ENCODE assay signal across 9 mouse cellular contexts in the genomic region with DNA sequence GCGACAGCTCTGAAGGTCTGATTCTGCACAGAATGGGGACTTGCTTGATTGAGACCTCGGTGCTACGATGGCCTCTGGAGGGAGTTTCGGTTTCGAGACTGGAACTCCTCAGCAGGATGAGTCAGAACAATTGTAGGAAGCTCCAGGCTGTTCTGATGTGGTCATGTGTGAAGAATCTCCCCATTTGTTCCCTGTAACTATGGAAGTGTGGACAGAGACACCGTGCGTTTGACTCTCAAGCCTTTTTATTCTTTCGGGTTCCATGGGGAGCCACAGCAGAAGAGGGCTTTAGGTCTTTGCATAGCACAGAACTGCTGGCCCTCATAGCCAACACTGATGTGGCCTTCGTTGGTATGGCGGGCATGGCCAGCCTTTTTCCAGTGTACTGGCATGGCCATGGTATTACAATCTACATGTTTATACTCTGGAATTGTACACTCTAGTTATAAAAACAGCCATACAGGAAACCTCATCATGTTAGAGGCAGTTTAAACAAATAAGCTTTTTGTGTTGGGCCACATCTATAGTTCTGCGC. TPM values are rescaled to one million over a fixed set of nuclear protein-coding genes. Genes with fewer than 3 reads are reported as not detected.
DNase-seq lines count a peak whose midpoint lies in the region; ATAC-seq lines count a peak whose summit lies in the region.
"Had no signal": no experiment of that assay in that cellular context is flagged by ENCODE, and none has a peak within 500 bp of the region (broad histone marks: within the 10 kb centered on the region; RNA-seq: fewer than 3 reads in every experiment).

No protein-coding gene starts in this region.

- H3K9me3 ChIP-seq in heart, embryonic 10.5 days = no peaks in the 10 kb centered on the region
- no peaks in the 10 kb centered on the region for H3K9me3 ChIP-seq in heart, embryonic 12.5 days (replicated peaks)
- H3K9me3 ChIP-seq in hindbrain, embryonic 16.5 days (ENCODE audit: control insufficient read depth, low read length) = no peaks in the 10 kb centered on the region
- H3K9me3 ChIP-seq in midbrain, embryonic 14.5 days (ENCODE audit: control insufficient read depth, low read length) = no peaks in the 10 kb centered on the region

- peaks cover 10% of the 10 kb centered on the region; the same call in 1 of the 2 replicates for H3K36me3 ChIP-seq in heart, embryonic 10.5 days
- H3K36me3 ChIP-seq in heart, embryonic 12.5 days = peaks cover 13% of the 10 kb centered on the region; the same call in 1 of the 2 replicates
- H3K36me3 ChIP-seq in hindbrain, embryonic 16.5 days (ENCODE audit: control insufficient read depth, insufficient read depth, low read length) = no peaks in the 10 kb centered on the region
- H3K36me3 ChIP-seq in midbrain, embryonic 14.5 days (ENCODE audit: control insufficient read depth, insufficient read depth, low read length) = peaks cover 12% of the 10 kb centered on the region

- H3K9ac ChIP-seq in heart, embryonic 12.5 days = no peak overlapping the region
- H3K9ac ChIP-seq in hindbrain, embryonic 16.5 days (ENCODE audit: low read depth, low read length) = no peak overlapping the region
- no peak overlapping the region for H3K9ac ChIP-seq in midbrain, embryonic 14.5 days (replicated peaks; ENCODE audit: low read length)

- peaks cover 3% of the 10 kb centered on the region; the same call in 1 of the 2 replicates for H3K27me3 ChIP-seq in heart, embryonic 10.5 days (ENCODE audit: insufficient read depth, poor library complexity, severe bottlenecking)
- no peaks in the 10 kb centered on the region for H3K27me3 ChIP-seq in heart, embryonic 12.5 days (replicated peaks)
- H3K27me3 ChIP-seq in hindbrain, embryonic 16.5 days (replicated peaks; ENCODE audit: control insufficient read depth, insufficient read depth, low read length) = no peaks in the 10 kb centered on the region
- H3K27me3 ChIP-seq in midbrain, embryonic 14.5 days (ENCODE audit: control insufficient read depth, insufficient read depth, low read length) = no peaks in the 10 kb centered on the region

- H3K4me2 ChIP-seq in heart, embryonic 12.5 days = peak overlapping the region; percentile 32; the same call in 1 of the 2 replicates
- no peak overlapping the region for H3K4me2 ChIP-seq in hindbrain, embryonic 16.5 days (ENCODE audit: low read length)
- no peak overlapping the region for H3K4me2 ChIP-seq in midbrain, embryonic 14.5 days (ENCODE audit: low read length)

- peak; percentile 98 for DNase-seq in heart, adult 11 months
- DNase-seq in heart, embryonic 10.5 days (ENCODE audit: low spot score) = no peak
- peak; percentile 43 to 66 for DNase-seq in kidney, postnatal 25 days
- no peak for DNase-seq in right cerebral cortex, adult 2 months (ENCODE audit: low spot score in 2 of 2)
- DNase-seq in midbrain, embryonic 14.5 days = no peak
- DNase-seq: cerebellum, postnatal 25 days had no signal

- WGBS in heart, embryonic 10.5 days = 74% methylated on average over 11 of the region's 11 CpGs
- WGBS in heart, embryonic 12.5 days = 67% methylated on average over 11 of the region's 11 CpGs
- 55% methylated on average over 11 of the region's 11 CpGs for WGBS in hindbrain, embryonic 16.5 days
- 55% methylated on average over 11 of the region's 11 CpGs for WGBS in midbrain, embryonic 14.5 days

- ATAC-seq in heart, embryonic 12.5 days (ENCODE audit: insufficient number of reproducible peaks, low FRiP score) = peak; percentile 57
- peak; percentile 40 for ATAC-seq in monocyte, adult 5-6 weeks (replicated peaks; ENCODE audit: insufficient number of reproducible peaks, low FRiP score, low TSS enrichment, poor library complexity, severe bottlenecking)
- no peak for ATAC-seq in hindbrain, embryonic 16.5 days
- no peak for ATAC-seq in midbrain, embryonic 14.5 days (ENCODE audit: low FRiP score, low TSS enrichment)

- no peak overlapping the region for H3K27ac ChIP-seq in heart, embryonic 10.5 days
- no peak overlapping the region for H3K27ac ChIP-seq in heart, embryonic 12.5 days (ENCODE audit: poor library complexity, severe bottlenecking)
- no peak overlapping the region for H3K27ac ChIP-seq in hindbrain, embryonic 16.5 days (ENCODE audit: low read depth, low read length)
- no peak overlapping the region for H3K27ac ChIP-seq in midbrain, embryonic 14.5 days (replicated peaks; ENCODE audit: low read depth, low read length)

- H3K4me3 ChIP-seq in heart, embryonic 10.5 days = no peak overlapping the region
- no peak overlapping the region for H3K4me3 ChIP-seq in heart, embryonic 12.5 days
- no peak overlapping the region for H3K4me3 ChIP-seq in hindbrain, embryonic 16.5 days (ENCODE audit: low read length)
- no peak overlapping the region for H3K4me3 ChIP-seq in midbrain, embryonic 14.5 days (replicated peaks; ENCODE audit: low read depth, low read length)

- peaks cover 18% of the 10 kb centered on the region for H3K4me1 ChIP-seq in heart, embryonic 10.5 days
- H3K4me1 ChIP-seq in heart, embryonic 12.5 days (replicated peaks) = peaks cover 27% of the 10 kb centered on the region
- H3K4me1 ChIP-seq in hindbrain, embryonic 16.5 days (ENCODE audit: control insufficient read depth, insufficient read depth, low read depth, low read length) = peaks cover 12% of the 10 kb centered on the region
- H3K4me1 ChIP-seq in midbrain, embryonic 14.5 days (ENCODE audit: control insufficient read depth, insufficient read depth, low read length) = peaks cover 13% of the 10 kb centered on the region; the same call in 1 of the 2 replicates

RNA-seq across cellular contexts. Expression of a gene that starts 21.9 kb away (rescaled TPM):
- 4.5 and 9.1 TPM in 2 replicates for polyA plus RNA-seq in heart, embryonic 10.5 days (2016; fragmentation: Nextera tagmentation; extraction: Ambion mirVana)
- 5.3 and 7.2 TPM in 2 replicates for polyA plus RNA-seq in heart, embryonic 12.5 days (2016; fragmentation: Nextera tagmentation; extraction: Ambion mirVana)
- total RNA-seq in monocyte, adult 5-6 weeks (2017) = 42.0 to 56.6 TPM (median 56.4 TPM) in 3 replicates
- 4.1 and 5.3 TPM in 2 replicates for polyA plus RNA-seq in hindbrain, embryonic 16.5 days (2015; fragmentation: Nextera tagmentation; extraction: Ambion mirVana)
- 5.1 and 6.2 TPM in 2 replicates for polyA plus RNA-seq in midbrain, embryonic 14.5 days (2014; fragmentation: Nextera tagmentation; extraction: Ambion mirVana)

Comparison
In these comparisons a context has a peak if more than half of its experiments do, and no peak if none do; other contexts are left out.
1. DNase-seq: peak in heart, adult 11 months (single experiment) and kidney, postnatal 25 days (2 of 2); none in heart, embryonic 10.5 days (single experiment), right cerebral cortex, adult 2 months (0 of 2) and midbrain, embryonic 14.5 days (single experiment).
2. ATAC-seq: peak in heart, embryonic 12.5 days (single experiment) and monocyte, adult 5-6 weeks (single experiment); none in hindbrain, embryonic 16.5 days (single experiment) and midbrain, embryonic 14.5 days (single experiment).